Mouse (Mus musculus) limb, embryonic 10.5 days (tissue): Measurements from ENCODE around the gene Tmtc1. TPM values are rescaled to one million over a fixed set of nuclear protein-coding genes. Genes with fewer than 3 reads are reported as not detected.

Source experiments
- DNase-seq: peaks from one replicate; pipeline ENCODE4 v3.0.0-alpha.2; 2017; ENCODE audit warnings: low spot score
- H3K27ac ChIP-seq: fragments of 300-500 bp; sonication (generic); 2 replicates; pipeline ENCODE4 v1.5.1; 2016; ENCODE audit warnings: mild to moderate bottlenecking
- H3K27me3 ChIP-seq: fragments of 300-500 bp; sonication (generic); 2 replicates; pipeline ENCODE4 v1.6.1; 2016; ENCODE audit warnings: low read depth, mild to moderate bottlenecking; ENCODE audit not compliant: poor library complexity, severe bottlenecking
- H3K36me3 ChIP-seq: fragments of 300-500 bp; sonication (generic); 2 replicates; pipeline ENCODE4 v1.6.1; 2016; ENCODE audit warnings: mild to moderate bottlenecking, moderate library complexity
- H3K4me1 ChIP-seq: fragments of 300-500 bp; sonication (generic); 2 replicates; pipeline ENCODE4 v1.6.1; 2016
- H3K4me3 ChIP-seq: fragments of 300-500 bp; sonication (generic); 2 replicates; pipeline ENCODE4 v1.5.1; 2016; ENCODE audit warnings: mild to moderate bottlenecking, moderate library complexity
- H3K9me3 ChIP-seq: fragments of 300-500 bp; sonication (generic); replicated peaks from 2 replicates; pipeline ENCODE4 v1.6.1; 2016; ENCODE audit warnings: mild to moderate bottlenecking
- WGBS: fragments of 180-500 bp; shearing (Covaris S2); methylation state at CpG from one replicate; pipeline ENCODE4 v1.1.7; 2016; 5-methylcytosine and 5-hydroxymethylcytosine counted together
- polyA plus RNA-seq: library from polyadenylated mRNA; unstranded; fragments of >200 nt; fragmentation: Nextera tagmentation; extraction: Ambion mirVana; gene quantifications from 2 replicates; pipeline ENCODE4 v1.2.1, GENCODE M21; 2016

The Tmtc1 gene
- polyA plus RNA-seq, 1 experiment from 2014 or later: 1.2 TPM

DNA sequence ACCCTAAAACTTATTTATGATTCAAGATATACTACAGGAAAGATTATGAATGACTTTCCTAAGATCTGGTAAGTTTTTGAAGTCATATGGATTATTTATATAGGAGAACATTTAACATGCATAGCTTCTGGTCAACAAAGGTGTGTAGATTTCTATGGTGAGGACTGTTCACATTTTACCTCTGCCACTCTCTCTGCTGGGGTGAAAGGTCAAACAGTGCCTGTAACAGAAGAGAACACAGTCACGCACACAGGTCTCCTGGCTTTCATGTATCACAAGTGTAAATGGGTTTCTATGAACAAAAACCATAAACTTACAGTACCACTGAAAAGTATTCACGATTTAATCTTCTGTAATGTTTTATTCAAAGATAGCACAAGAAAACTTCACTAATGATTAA lies 245.0 kb downstream of the Tmtc1 start:
- WGBS: 92% methylated on average over 2 of the region's 2 CpGs
- Histone ChIP-seq H3K36me3 (peaks cover 88% of the 10 kb centered on the region), H3K4me3 (no peak overlapping the region), H3K27ac (no peak overlapping the region), H3K27me3 (no peaks in the 10 kb centered on the region), H3K9me3 (no peaks in the 10 kb centered on the region), H3K4me1 (no peaks in the 10 kb centered on the region)
- DNase-seq: no peak

DNA sequence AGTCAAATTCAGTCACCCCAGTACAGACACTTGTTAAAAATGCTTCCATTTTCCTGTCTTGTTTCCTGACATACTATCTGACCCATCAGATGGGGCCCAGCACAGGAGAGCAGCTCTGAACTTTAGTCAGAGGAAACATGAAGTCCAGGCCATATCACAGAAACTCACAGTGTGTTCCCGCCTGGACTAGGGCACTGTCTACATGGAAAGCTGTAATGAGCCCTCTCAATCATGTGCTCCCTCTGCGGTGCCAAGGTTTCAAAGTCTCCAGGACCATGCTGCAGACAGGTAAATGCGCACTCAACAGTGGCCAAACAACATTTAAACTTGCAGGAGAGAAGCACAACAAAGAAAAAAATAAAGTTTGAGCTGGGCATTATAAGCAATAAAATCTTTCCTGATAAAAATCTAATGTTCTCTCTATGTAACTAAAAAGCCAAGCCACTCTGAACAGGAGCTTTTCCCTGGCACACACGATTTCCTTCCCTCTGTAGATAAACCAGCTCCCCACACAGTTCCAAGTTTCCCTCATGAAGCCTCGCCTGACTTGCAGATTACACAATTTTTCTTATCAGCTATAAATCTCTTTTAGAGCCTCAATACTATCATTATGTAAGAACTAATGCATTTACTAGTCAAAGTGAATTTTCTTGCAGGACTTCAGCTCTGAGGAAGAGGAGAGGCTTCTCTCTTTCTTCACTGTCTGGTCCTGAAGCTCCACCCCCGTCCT lies 250.1 kb downstream of the Tmtc1 start:
- Histone ChIP-seq H3K9me3 (no peaks in the 10 kb centered on the region), H3K4me1 (no peaks in the 10 kb centered on the region), H3K36me3 (peaks cover 89% of the 10 kb centered on the region), H3K27me3 (no peaks in the 10 kb centered on the region), H3K4me3 (no peak overlapping the region), H3K27ac (no peak overlapping the region)
- DNase-seq: no peak
- WGBS: 90% methylated on average over 6 of the region's 6 CpGs

- Histone ChIP-seq H3K27ac (no peak overlapping the region), H3K4me1 (no peaks in the 10 kb centered on the region), H3K27me3 (no peaks in the 10 kb centered on the region), H3K36me3 (peaks cover 99% of the 10 kb centered on the region), H3K9me3 (no peaks in the 10 kb centered on the region), H3K4me3 (no peak overlapping the region)
- 89% methylated on average over 1 of the region's 1 CpGs for WGBS
- no peak for DNase-seq
Observed at GRCm38 (mm10) chr6:148185694-148186093, 258.5 kb downstream of the Tmtc1 start.

Other genes with a start within 250 kb of the Tmtc1 start
- gene Ergic2, start 232.0 kb downstream of the Tmtc1 start, polyA plus RNA-seq: 164 and 191 TPM in 2 replicates